Mouse (Mus musculus) kidney, adult 2 months (tissue): ENCODE results near the gene Gli2.

ENCODE experiments used
- CTCF ChIP-seq: fragments of 200-500 bp; conservative IDR thresholded peaks from 2 replicates; pipeline ENCODE4 v1.5.1; 2011; ENCODE audit warnings: low read depth, mild to moderate bottlenecking, control low read depth, low read length, moderate library complexity, mixed read lengths; ENCODE audit not compliant: insufficient read depth, insufficient read length
- POLR2A ChIP-seq: fragments of 200-500 bp; IDR thresholded peaks from one replicate; pipeline ENCODE4 v1.6.1; 2011; ENCODE audit warnings: low read depth, low read length, control low read depth

DNA sequence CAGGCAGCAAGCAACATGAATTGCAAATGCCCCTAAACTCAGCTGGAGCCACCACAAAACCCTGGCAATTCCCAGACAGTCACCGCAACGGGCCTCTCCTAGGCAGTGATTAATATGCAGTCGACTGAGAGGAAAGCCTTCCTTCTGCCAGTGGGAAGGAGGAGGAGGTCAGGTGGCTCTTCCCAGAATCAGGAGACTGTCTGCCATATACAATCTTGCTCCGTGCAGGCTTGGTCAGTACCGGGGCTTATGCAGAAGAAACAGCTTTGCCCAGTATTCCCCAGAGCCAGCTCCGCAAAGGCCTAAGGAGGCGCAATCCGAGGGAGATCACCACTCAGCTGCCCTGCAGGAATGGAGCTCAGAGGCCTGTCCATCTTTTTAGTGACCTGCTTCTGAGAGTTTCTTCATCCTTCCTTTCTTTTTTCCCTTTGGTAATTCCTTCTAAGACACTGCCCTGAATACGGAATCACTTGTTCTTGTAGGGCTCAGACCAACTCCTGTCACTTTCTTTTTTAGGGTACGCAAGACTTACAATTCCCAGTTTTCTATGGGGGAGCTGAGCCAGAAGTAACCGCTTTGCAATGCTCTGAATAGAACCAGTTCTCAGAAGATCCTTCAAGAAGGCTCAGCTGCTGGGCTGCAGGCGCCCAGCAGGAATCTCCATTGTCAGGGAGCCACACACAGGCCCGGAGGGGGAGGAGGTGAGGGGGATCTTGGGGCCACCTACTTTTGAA, 142.6 kb downstream of the Gli2 start:
- TF ChIP-seq CTCF (no peak), POLR2A (no peak)
